Mouse (Mus musculus): Measurements from ENCODE around the gene Alpk3.
A peak's percentile ranks its signal among the peaks of the same experiment; 100 is the strongest.
"Not testable (repeated sequence)": the region's sequence is repeated elsewhere in the genome, so short reads cannot be mapped to it uniquely, and the experiment has no call there.

The Alpk3 gene

GRCm38 (mm10) chr7:81133416-81133815 is 76.0 kb downstream of the Alpk3 start:
- no peak for DNase-seq

- no peak for DNase-seq
These were observed 76.5 kb downstream of the Alpk3 start for GRCm38 (mm10) chr7:81133941-81134340.

GRCm38 (mm10) chr7:81134614-81135067 is 77.2 kb downstream of the Alpk3 start:
- no peak for DNase-seq

GRCm38 (mm10) chr7:81137292-81137691 is 79.9 kb downstream of the Alpk3 start:
- DNase-seq: no peak

- DNase-seq: no peak
These were observed 81.7 kb downstream of the Alpk3 start for GRCm38 (mm10) chr7:81139100-81139499.

GRCm38 (mm10) chr7:81139671-81140404 is 82.4 kb downstream of the Alpk3 start:
- DNase-seq: no peak

- no peak for DNase-seq
These were observed 84.1 kb downstream of the Alpk3 start for GRCm38 (mm10) chr7:81141541-81141940.

GRCm38 (mm10) chr7:81143056-81143455 is 85.7 kb downstream of the Alpk3 start:
- not testable (repeated sequence) for DNase-seq

- DNase-seq: no peak
These were observed 92.4 kb downstream of the Alpk3 start for GRCm38 (mm10) chr7:81149759-81150158.

- DNase-seq: no peak
These were observed 93.8 kb downstream of the Alpk3 start for GRCm38 (mm10) chr7:81151216-81151615.

- DNase-seq: no peak
These were observed 94.9 kb downstream of the Alpk3 start for GRCm38 (mm10) chr7:81152306-81152705.

- DNase-seq: no peak
These were observed 95.4 kb downstream of the Alpk3 start for GRCm38 (mm10) chr7:81152826-81153225.

- no peak for DNase-seq
These were observed 95.9 kb downstream of the Alpk3 start for GRCm38 (mm10) chr7:81153327-81153726.

GRCm38 (mm10) chr7:81154244-81154643 is 96.8 kb downstream of the Alpk3 start:
- not testable (repeated sequence) for DNase-seq

- peak; percentile 39 for DNase-seq
These were observed 97.6 kb downstream of the Alpk3 start for GRCm38 (mm10) chr7:81154960-81155359.

Measured in cerebellum, adult 11 months (tissue).